Mouse (Mus musculus) lung, postnatal 0 days (tissue): ENCODE data around the gene Stxbp3. TPM values are rescaled to one million over a fixed set of nuclear protein-coding genes. Genes with fewer than 3 reads are reported as not detected.

Source experiments
- ATAC-seq: fragments of 200-750 bp; cut with Nextera tagmentation; 2 replicates; pipeline ENCODE4 v1.8.0; 2017; ENCODE audit warnings: moderate library complexity
- DNase-seq: peaks from one replicate; pipeline ENCODE4 v3.0.0-alpha.2; 2016; ENCODE audit warnings: low spot score
- H3K27ac ChIP-seq: fragments of 300-500 bp; sonication (generic); 2 replicates; pipeline ENCODE4 v1.5.1; 2014; ENCODE audit warnings: antibody characterized with exemption, mild to moderate bottlenecking, low read length, mixed read lengths
- H3K27me3 ChIP-seq: fragments of 300-500 bp; sonication (generic); replicated peaks from 2 replicates; pipeline ENCODE4 v1.6.1; 2014; ENCODE audit warnings: low read length, mixed read lengths; ENCODE audit not compliant: insufficient read depth
- H3K36me3 ChIP-seq: fragments of 300-500 bp; sonication (generic); 2 replicates; pipeline ENCODE4 v1.6.1; 2014; ENCODE audit warnings: low read length, mixed read lengths; ENCODE audit not compliant: insufficient read depth
- H3K4me1 ChIP-seq: fragments of 300-500 bp; sonication (generic); 2 replicates; pipeline ENCODE4 v1.6.1; 2014; ENCODE audit warnings: antibody characterized with exemption, low read depth, low read length, mixed read lengths; ENCODE audit not compliant: insufficient read depth
- H3K4me2 ChIP-seq: fragments of 300-500 bp; sonication (generic); replicated peaks from 2 replicates; pipeline ENCODE4 v1.6.1; 2014; ENCODE audit warnings: low read depth, mild to moderate bottlenecking, low read length, moderate library complexity, mixed read lengths
- H3K4me3 ChIP-seq: fragments of 300-500 bp; sonication (generic); 2 replicates; pipeline ENCODE4 v1.5.1; 2014; ENCODE audit warnings: low read depth, low read length
- H3K9ac ChIP-seq: fragments of 300-500 bp; sonication (generic); replicated peaks from 2 replicates; pipeline ENCODE4 v1.6.1; 2014; ENCODE audit warnings: low read depth, mild to moderate bottlenecking
- H3K9me3 ChIP-seq: fragments of 300-500 bp; sonication (generic); 2 replicates; pipeline ENCODE4 v1.6.1; 2016; ENCODE audit warnings: low read length, mixed read lengths
- CTCF ChIP-seq: IDR thresholded peaks from 2 replicates; pipeline ENCODE4 v1.5.1; 2016; ENCODE audit warnings: antibody characterized with exemption, mild to moderate bottlenecking
- EP300 ChIP-seq: IDR thresholded peaks from 2 replicates; pipeline ENCODE4 v1.6.1; 2016; ENCODE audit warnings: antibody characterized with exemption, mild to moderate bottlenecking, control low read depth
- WGBS: fragments of 180-500 bp; shearing (Covaris S2); extraction: QIAGEN DNeasy Blood & Tissue Kit; methylation state at CpG from one replicate; pipeline ENCODE4 v1.1.7; 2014; 5-methylcytosine and 5-hydroxymethylcytosine counted together
- polyA plus RNA-seq: library from polyadenylated mRNA; unstranded; fragments of >200 nt; fragmentation: Nextera tagmentation; extraction: Ambion mirVana; gene quantifications from 2 replicates; pipeline ENCODE4 v1.2.1, GENCODE M21; 2015

The Stxbp3 gene
- polyA plus RNA-seq, 1 experiment from 2014 or later: 58.1 TPM

- ATAC-seq: no peak
- no peaks in the 10 kb centered on the region for H3K36me3 ChIP-seq
- no peak overlapping the region for H3K27ac ChIP-seq
- no peak overlapping the region for H3K4me2 ChIP-seq
- H3K9me3 ChIP-seq: no peaks in the 10 kb centered on the region
- H3K4me3 ChIP-seq: no peak overlapping the region
- H3K27me3 ChIP-seq: no peaks in the 10 kb centered on the region
- H3K4me1 ChIP-seq: peaks cover 15% of the 10 kb centered on the region; the same call in 1 of the 2 replicates
- no peak for DNase-seq
- 73% methylated on average over 1 of the region's 1 CpGs for WGBS
- TF ChIP-seq CTCF: no peak
- no peak for TF ChIP-seq EP300
- H3K9ac ChIP-seq: no peak overlapping the region
Measured at GRCm38 (mm10) chr3:108853266-108853665, 12.9 kb upstream of the Stxbp3 start.

- TF ChIP-seq CTCF (no peak), EP300 (no peak)
- Histone ChIP-seq H3K4me3 (no peak overlapping the region), H3K4me2 (no peak overlapping the region), H3K9me3 (no peaks in the 10 kb centered on the region), H3K27me3 (no peaks in the 10 kb centered on the region), H3K36me3 (no peaks in the 10 kb centered on the region), H3K4me1 (peaks cover 15% of the 10 kb centered on the region; the same call in 1 of the 2 replicates), H3K27ac (no peak overlapping the region), H3K9ac (no peak overlapping the region)
- DNase-seq (no peak), ATAC-seq (no peak)
- 48% methylated on average over 6 of the region's 6 CpGs for WGBS
Measured at GRCm38 (mm10) chr3:108851996-108852697, 11.8 kb upstream of the Stxbp3 start.

GRCm38 (mm10) chr3:108851554-108851953, 11.2 kb upstream of the Stxbp3 start:
- no peak overlapping the region for H3K4me3 ChIP-seq
- no peaks in the 10 kb centered on the region for H3K36me3 ChIP-seq
- H3K9me3 ChIP-seq: no peaks in the 10 kb centered on the region
- H3K27me3 ChIP-seq: no peaks in the 10 kb centered on the region
- no peak overlapping the region for H3K9ac ChIP-seq
- no peak for DNase-seq
- TF ChIP-seq CTCF (no peak), EP300 (no peak)
- H3K4me1 ChIP-seq: peaks cover 12% of the 10 kb centered on the region; the same call in 1 of the 2 replicates
- no peak for ATAC-seq
- H3K27ac ChIP-seq: no peak overlapping the region
- 57% methylated on average over 3 of the region's 3 CpGs for WGBS
- no peak overlapping the region for H3K4me2 ChIP-seq

- DNase-seq: no peak
- ATAC-seq: no peak
- Histone ChIP-seq H3K27me3 (no peaks in the 10 kb centered on the region), H3K27ac (no peak overlapping the region), H3K4me1 (0 out of 2 replicates have a peak, but pooled peaks cover 11% of the 10 kb centered on the region), H3K9me3 (no peaks in the 10 kb centered on the region), H3K4me3 (no peak overlapping the region), H3K4me2 (no peak overlapping the region), H3K9ac (no peak overlapping the region), H3K36me3 (no peaks in the 10 kb centered on the region)
- TF ChIP-seq CTCF (no peak), EP300 (no peak)
- 81% methylated on average over 2 of the region's 2 CpGs for WGBS
Measured at GRCm38 (mm10) chr3:108851075-108851474, 10.7 kb upstream of the Stxbp3 start.

- H3K4me2 ChIP-seq: no peak overlapping the region
- 0 out of 2 replicates have a peak, but pooled peaks cover 6% of the 10 kb centered on the region for H3K4me1 ChIP-seq
- peak; percentile 46 for DNase-seq
- ATAC-seq: no peak
- H3K27me3 ChIP-seq: no peaks in the 10 kb centered on the region
- no peaks in the 10 kb centered on the region for H3K36me3 ChIP-seq
- 28% methylated on average over 3 of the region's 3 CpGs for WGBS
- H3K9me3 ChIP-seq: no peaks in the 10 kb centered on the region
- no peak overlapping the region for H3K4me3 ChIP-seq
- H3K9ac ChIP-seq: no peak overlapping the region
- no peak for TF ChIP-seq CTCF
- TF ChIP-seq EP300: no peak
- H3K27ac ChIP-seq: no peak overlapping the region; the same call in 1 of the 2 replicates
Measured at GRCm38 (mm10) chr3:108850506-108850905, 10.2 kb upstream of the Stxbp3 start.

GRCm38 (mm10) chr3:108846616-108847015, 6.3 kb upstream of the Stxbp3 start:
- H3K4me3 ChIP-seq: no peak overlapping the region
- H3K4me1 ChIP-seq: 0 out of 2 replicates have a peak, but pooled peaks cover 5% of the 10 kb centered on the region
- no peak for DNase-seq
- H3K4me2 ChIP-seq: no peak overlapping the region
- H3K36me3 ChIP-seq: no peaks in the 10 kb centered on the region
- H3K9me3 ChIP-seq: no peaks in the 10 kb centered on the region
- H3K27ac ChIP-seq: no peak overlapping the region
- TF ChIP-seq EP300 (no peak), CTCF (no peak)
- H3K27me3 ChIP-seq: no peaks in the 10 kb centered on the region
- WGBS: 60% methylated on average over 3 of the region's 3 CpGs
- no peak for ATAC-seq
- no peak overlapping the region for H3K9ac ChIP-seq
